Mouse (Mus musculus): ENCODE data around the gene Fbxw5. TPM values are rescaled to one million over a fixed set of nuclear protein-coding genes. Genes with fewer than 3 reads are reported as not detected.

Fbxw5 gene
- polyA plus RNA-seq, 1 experiment, result 59.2 TPM

DNA sequence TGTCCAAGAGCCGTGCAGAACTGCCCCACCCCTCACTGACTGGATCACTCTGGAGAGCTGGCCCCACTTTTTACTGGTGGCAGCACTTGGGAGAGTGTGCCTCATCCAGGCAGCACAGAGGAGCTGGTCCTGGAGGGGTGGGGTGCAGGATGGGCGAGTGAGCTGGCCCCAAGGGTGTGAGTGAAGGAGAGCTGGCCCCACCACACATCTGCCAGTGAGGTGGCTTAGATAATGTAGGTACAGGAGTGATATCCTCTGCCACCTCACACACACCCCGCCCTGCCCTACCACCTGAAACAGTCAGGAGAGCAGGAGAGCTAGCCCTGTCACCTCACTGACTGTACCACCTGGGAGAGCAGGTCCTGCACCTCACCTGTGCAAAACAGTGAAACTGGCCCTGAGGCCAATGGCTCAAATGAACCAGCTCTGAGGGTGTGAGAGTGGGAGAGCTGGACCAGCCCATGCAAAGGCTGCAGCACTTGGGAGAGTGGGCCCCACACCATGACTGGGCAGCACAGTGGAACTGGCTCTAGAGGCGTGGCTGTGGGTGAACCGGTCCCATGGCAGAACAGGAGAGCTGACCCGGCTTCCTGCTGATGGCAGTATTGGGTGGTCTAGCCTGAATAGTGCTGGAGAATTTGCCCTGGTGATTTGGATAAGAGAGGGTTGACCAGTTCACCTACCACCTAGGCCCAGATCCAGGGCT, 12.4 kb upstream of the Fbxw5 start:
- TF ChIP-seq POLR2A (IDR thresholded peaks at IDR 0.05; ENCODE audit: control insufficient read depth, extremely low read depth, insufficient read depth, low read length, poor library complexity), result no peak
- TF ChIP-seq CTCF (IDR thresholded peaks at IDR 0.05; ENCODE audit: borderline replicate concordance, control insufficient read depth, extremely low read depth, insufficient read depth, low read length, poor library complexity), result no peak
- H3K27me3 ChIP-seq (ENCODE audit: control insufficient read depth, insufficient read depth, low read length), result no peaks in the 10 kb centered on the region

DNA sequence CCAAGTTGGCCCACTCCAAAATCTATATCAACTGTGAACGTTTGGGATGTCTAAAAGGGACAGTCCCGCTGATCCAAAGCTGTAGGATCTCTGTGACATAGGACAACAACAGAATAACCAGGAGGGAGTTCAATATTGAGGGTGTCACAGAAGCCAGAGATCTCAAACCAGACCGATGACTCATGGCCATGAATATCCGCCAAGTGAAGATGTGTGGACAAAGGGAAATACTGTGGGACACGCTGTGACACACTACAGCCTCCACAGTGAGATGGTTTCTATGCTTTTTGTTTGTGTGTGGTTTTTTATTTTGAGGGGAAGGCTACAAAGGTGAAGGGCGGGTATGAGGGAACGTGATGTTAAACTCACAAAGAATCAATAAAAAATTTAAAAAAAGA, 11.9 kb upstream of the Fbxw5 start:
- Histone ChIP-seq H3K36me3 (ENCODE audit: control insufficient read depth, insufficient read depth, low read length) (no peaks in the 10 kb centered on the region), H3K27me3 (ENCODE audit: control insufficient read depth, insufficient read depth, low read length) (no peaks in the 10 kb centered on the region), H3K4me3 (ENCODE audit: control insufficient read depth, insufficient read depth, low read length) (no peak overlapping the region), H3K27ac (ENCODE audit: control insufficient read depth, insufficient read depth, low read length) (no peak overlapping the region), H3K4me1 (replicated peaks; ENCODE audit: control insufficient read depth, insufficient read depth, low read length) (peaks cover 18% of the 10 kb centered on the region)
- TF ChIP-seq CTCF (IDR thresholded peaks at IDR 0.05; ENCODE audit: borderline replicate concordance, control insufficient read depth, extremely low read depth, insufficient read depth, low read length, poor library complexity), result no peak
- no peak for TF ChIP-seq POLR2A (IDR thresholded peaks at IDR 0.05; ENCODE audit: control insufficient read depth, extremely low read depth, insufficient read depth, low read length, poor library complexity)
- no peak for DNase-seq
- 93% methylated on average over 7 of the region's 7 CpGs for WGBS

More for the DNA sequence above, 12.4 kb upstream of the Fbxw5 start:
- no peak overlapping the region for H3K27ac ChIP-seq (ENCODE audit: control insufficient read depth, insufficient read depth, low read length)
- H3K4me3 ChIP-seq (ENCODE audit: control insufficient read depth, insufficient read depth, low read length), result no peak overlapping the region
- WGBS, result 90% methylated on average over 6 of the region's 6 CpGs
- H3K4me1 ChIP-seq (replicated peaks; ENCODE audit: control insufficient read depth, insufficient read depth, low read length), result peaks cover 21% of the 10 kb centered on the region
- no peak for DNase-seq
- no peaks in the 10 kb centered on the region for H3K36me3 ChIP-seq (ENCODE audit: control insufficient read depth, insufficient read depth, low read length)

DNA sequence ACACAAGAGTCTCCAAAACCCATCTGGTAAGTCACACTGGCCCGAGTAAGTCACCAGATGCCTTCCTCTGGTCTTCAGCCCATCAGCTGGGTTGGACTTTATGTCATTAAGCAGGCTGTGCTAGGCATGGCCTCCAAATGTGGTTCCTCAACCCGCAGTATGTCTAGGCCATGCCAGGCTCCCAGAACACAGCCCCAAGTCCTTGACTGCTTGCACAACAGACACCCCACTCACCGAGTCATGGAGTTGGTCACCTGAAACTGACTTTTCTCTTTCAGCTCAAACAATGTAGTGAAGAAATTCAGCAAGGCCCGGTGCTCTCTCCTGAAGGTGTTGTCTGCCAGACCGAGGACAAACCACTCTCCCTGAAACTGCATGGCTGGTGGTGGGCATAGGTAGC, 7.6 kb upstream of the Fbxw5 start:
- no peaks in the 10 kb centered on the region for H3K27me3 ChIP-seq (ENCODE audit: control insufficient read depth, insufficient read depth, low read length)
- H3K27ac ChIP-seq (ENCODE audit: control insufficient read depth, insufficient read depth, low read length), result no peak overlapping the region
- TF ChIP-seq CTCF (IDR thresholded peaks at IDR 0.05; ENCODE audit: borderline replicate concordance, control insufficient read depth, extremely low read depth, insufficient read depth, low read length, poor library complexity) (no peak), POLR2A (IDR thresholded peaks at IDR 0.05; ENCODE audit: control insufficient read depth, extremely low read depth, insufficient read depth, low read length, poor library complexity) (no peak)
- peaks cover 9% of the 10 kb centered on the region for H3K4me1 ChIP-seq (replicated peaks; ENCODE audit: control insufficient read depth, insufficient read depth, low read length)
- no peaks in the 10 kb centered on the region for H3K36me3 ChIP-seq (ENCODE audit: control insufficient read depth, insufficient read depth, low read length)
- 93% methylated on average over 5 of the region's 5 CpGs for WGBS
- no peak for DNase-seq
- no peak overlapping the region for H3K4me3 ChIP-seq (ENCODE audit: control insufficient read depth, insufficient read depth, low read length)

DNA sequence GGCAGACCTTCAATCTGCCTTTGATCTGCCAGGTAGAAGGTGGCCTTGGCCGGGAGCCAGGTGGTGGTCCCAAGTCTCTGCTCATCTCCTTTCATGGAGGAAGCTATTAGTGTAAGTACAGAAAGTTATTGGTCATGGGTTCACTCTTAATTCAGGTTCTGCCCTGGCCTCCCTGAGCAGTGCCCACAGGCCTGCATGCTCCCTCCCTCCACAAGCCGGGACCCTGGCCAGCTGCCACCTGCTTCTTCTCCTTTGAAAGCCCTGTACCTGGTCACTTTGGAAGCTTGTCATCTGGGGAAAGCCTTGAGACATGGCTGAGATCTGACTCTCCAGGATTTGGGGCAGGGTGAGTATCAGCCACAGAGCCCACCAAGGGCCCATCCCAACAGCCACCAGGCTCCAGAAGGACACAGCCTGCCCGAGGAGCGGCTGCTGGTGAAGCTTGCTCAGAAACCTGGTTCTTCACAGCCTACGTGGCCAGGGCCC, 7.0 kb upstream of the Fbxw5 start, which contains the start of gene Lcn12:
Gene Lcn12 (minus strand): TSS at position 436 of the 486 bp plus-strand sequence.
- H3K36me3 ChIP-seq (ENCODE audit: control insufficient read depth, insufficient read depth, low read length), result no peaks in the 10 kb centered on the region
- H3K27me3 ChIP-seq (ENCODE audit: control insufficient read depth, insufficient read depth, low read length), result no peaks in the 10 kb centered on the region
- TF ChIP-seq POLR2A (IDR thresholded peaks at IDR 0.05; ENCODE audit: control insufficient read depth, extremely low read depth, insufficient read depth, low read length, poor library complexity) (no peak), CTCF (IDR thresholded peaks at IDR 0.05; ENCODE audit: borderline replicate concordance, control insufficient read depth, extremely low read depth, insufficient read depth, low read length, poor library complexity) (no peak)
- H3K4me3 ChIP-seq (ENCODE audit: control insufficient read depth, insufficient read depth, low read length), result no peak within 1 kb of the TSS
- H3K27ac ChIP-seq (ENCODE audit: control insufficient read depth, insufficient read depth, low read length), result no peak within 1 kb of the TSS
- peaks cover 12% of the 10 kb centered on the region for H3K4me1 ChIP-seq (replicated peaks; ENCODE audit: control insufficient read depth, insufficient read depth, low read length)
- DNase-seq, result no peak
- WGBS, result 96% methylated on average over 5 of the region's 5 CpGs

DNA sequence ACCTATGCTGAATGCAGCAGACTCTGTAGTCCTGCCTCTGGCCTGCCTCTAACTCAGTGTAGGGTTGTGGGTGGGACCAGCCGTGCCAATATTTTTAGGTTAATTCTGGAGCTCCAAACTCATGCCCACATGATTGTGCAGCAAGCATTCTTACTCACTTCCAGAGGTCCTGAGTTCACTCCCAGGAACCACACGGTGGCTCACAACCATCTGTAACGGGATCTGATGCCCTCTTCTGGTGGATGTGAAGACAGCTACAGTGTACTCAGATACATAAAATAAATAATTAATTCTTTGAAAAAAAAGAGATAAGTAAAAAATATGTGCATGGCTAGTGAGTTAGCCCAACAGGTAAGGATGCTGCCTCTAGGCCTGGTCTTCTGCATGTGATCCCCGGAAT, 4.1 kb upstream of the Fbxw5 start:
- H3K4me3 ChIP-seq (ENCODE audit: control insufficient read depth, insufficient read depth, low read length), result no peak overlapping the region
- H3K4me1 ChIP-seq (replicated peaks; ENCODE audit: control insufficient read depth, insufficient read depth, low read length), result peaks cover 21% of the 10 kb centered on the region
- DNase-seq, result no peak
- H3K36me3 ChIP-seq (ENCODE audit: control insufficient read depth, insufficient read depth, low read length), result no peaks in the 10 kb centered on the region
- 55% methylated on average over 4 of the region's 4 CpGs for WGBS
- no peak overlapping the region for H3K27ac ChIP-seq (ENCODE audit: control insufficient read depth, insufficient read depth, low read length)
- H3K27me3 ChIP-seq (ENCODE audit: control insufficient read depth, insufficient read depth, low read length), result no peaks in the 10 kb centered on the region
- TF ChIP-seq CTCF (IDR thresholded peaks at IDR 0.05; ENCODE audit: borderline replicate concordance, control insufficient read depth, extremely low read depth, insufficient read depth, low read length, poor library complexity) (no peak), POLR2A (IDR thresholded peaks at IDR 0.05; ENCODE audit: control insufficient read depth, extremely low read depth, insufficient read depth, low read length, poor library complexity) (no peak)

DNA sequence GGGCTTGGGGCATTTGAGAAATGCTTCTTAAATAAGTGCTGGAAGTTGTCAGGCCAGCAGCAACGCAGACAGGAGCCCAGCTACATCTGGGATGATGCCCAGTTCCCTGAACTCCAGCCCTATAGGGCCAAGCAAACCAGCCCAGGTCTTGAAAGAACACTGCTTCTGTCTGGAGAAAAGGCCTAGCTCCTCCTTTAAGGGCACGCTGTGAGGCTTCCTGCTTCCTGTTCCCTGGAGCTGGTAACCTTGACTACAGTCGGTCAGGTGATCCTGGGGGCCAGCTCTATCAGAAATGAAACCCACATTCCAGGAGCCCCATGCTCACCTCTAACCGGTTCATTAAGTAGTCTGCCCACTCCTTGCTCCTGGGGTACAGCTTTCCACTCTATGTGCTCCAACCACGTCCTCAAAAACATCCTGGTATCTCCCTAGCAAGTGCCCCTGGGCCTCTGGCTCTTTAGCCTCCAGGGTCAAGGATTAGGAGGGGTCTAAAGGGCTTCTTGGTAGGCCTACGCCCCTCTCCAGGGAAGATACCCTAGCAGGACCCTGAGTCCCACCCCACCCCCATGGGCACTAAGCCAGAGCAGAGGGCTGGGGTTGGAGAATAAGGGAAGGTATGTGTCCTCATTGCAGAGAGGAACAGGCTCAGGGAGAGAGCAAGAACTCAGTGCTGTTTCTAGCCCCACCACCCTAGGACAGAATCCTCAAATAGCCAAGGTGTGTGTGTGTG, 2.5 kb upstream of the Fbxw5 start:
- no peaks in the 10 kb centered on the region for H3K27me3 ChIP-seq (ENCODE audit: control insufficient read depth, insufficient read depth, low read length)
- H3K4me3 ChIP-seq (ENCODE audit: control insufficient read depth, insufficient read depth, low read length), result no peak overlapping the region
- H3K4me1 ChIP-seq (replicated peaks; ENCODE audit: control insufficient read depth, insufficient read depth, low read length), result peaks cover 29% of the 10 kb centered on the region
- no peak for DNase-seq
- H3K36me3 ChIP-seq (ENCODE audit: control insufficient read depth, insufficient read depth, low read length), result no peaks in the 10 kb centered on the region
- WGBS, result 26% methylated on average over 6 of the region's 6 CpGs
- 0 out of 2 replicates have a peak overlapping the region, but pooled peaks have one; percentile 25 for H3K27ac ChIP-seq (ENCODE audit: control insufficient read depth, insufficient read depth, low read length)
- TF ChIP-seq CTCF (IDR thresholded peaks at IDR 0.05; ENCODE audit: borderline replicate concordance, control insufficient read depth, extremely low read depth, insufficient read depth, low read length, poor library complexity) (no peak), POLR2A (IDR thresholded peaks at IDR 0.05; ENCODE audit: control insufficient read depth, extremely low read depth, insufficient read depth, low read length, poor library complexity) (no peak)

Measured in thymus, adult 2 months (tissue).